Mouse (Mus musculus) liver (tissue): ENCODE measurements at regions not wholly inside any gene's neighbourhood (a gene's known extent, or its start where the extent isn't known, plus 50 kb on each side); places are given as distances from the start of the nearest gene placed in this dataset.

Source experiments
- DNase-seq: peaks from one replicate; pipeline ENCODE4 v3.0.0-alpha.2; 2020; ENCODE audit warnings: mixed read lengths

- DNase-seq, result no peak
These were observed 657.0 kb downstream of the Slc22a22 start for GRCm38 (mm10) chr15:56820256-56820976.

DNA sequence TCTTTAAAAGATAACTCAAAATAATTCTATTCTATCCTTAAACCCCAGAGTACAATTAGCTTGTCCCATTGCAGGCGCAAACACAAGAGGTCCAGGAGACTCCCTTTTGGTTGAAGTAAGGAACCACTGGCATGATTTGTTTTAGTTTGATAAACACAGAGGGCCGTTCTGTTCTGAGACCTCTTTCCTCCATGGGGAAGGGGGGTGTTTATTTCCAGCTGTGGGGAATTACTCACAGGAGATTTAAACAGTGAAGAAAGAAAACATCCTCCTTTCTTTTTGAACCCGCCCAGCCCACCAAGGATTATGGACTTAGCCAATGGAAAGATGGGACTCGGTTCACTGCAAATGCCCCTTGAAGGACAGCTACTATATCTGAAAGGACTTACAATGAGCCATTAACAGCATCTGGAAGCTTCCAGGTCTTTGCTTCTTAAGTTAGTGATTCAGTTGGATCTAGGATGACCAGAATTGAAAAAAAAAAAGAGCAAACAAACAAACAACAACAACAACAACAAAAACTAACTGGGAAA lies 659.2 kb downstream of the Slc22a22 start:
- no peak for DNase-seq

- DNase-seq, result no peak
These were observed 659.9 kb downstream of the Slc22a22 start for GRCm38 (mm10) chr15:56817204-56818157.

- DNase-seq, result no peak
These were observed 663.5 kb downstream of the Slc22a22 start for GRCm38 (mm10) chr15:56813876-56814275.

DNA sequence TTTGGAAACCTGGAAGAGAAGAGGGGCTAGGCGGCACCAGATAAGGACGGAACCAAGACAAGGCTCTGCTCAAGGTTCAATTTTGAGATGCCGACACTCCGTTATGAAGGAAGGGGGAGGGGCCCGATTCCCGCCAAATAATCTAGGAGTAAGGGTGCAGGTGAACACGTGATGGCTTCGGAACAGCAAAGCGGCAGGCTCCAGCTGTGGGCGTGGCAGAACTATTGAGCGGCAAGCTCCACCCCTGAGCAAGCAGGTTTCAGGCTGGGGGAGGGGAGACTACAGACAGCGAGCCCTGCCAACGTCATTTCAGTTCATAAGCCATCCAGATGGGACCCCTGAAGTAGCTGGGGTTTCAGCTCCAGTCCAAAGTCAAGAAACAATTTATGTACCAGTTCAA lies 667.3 kb downstream of the Slc22a22 start:
- peak; percentile 5 for DNase-seq

DNA sequence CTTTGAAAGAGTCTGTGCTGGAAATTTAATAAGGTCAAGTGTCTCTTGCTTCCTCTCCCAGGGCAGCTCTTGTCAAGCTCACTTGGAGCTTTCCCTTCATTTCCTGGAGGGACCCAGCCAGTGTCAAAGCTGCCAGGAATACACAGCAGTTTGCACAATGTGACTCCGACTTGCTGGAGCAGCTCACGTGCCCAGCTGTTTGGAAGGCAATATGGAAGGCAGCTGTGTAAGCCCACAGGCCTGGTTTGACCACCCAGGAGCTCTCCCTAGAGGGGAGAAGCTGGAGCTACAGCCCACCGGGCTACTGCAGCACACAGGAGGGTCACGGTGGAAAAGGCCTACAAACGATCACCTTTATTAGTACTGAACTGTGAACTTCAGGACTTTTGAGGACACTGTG lies 669.8 kb downstream of the Slc22a22 start:
- DNase-seq, result no peak

GRCm38 (mm10) chr15:56801933-56802332 lies 675.5 kb downstream of the Slc22a22 start:
- DNase-seq, result no peak

GRCm38 (mm10) chr15:56775431-56775830 lies 702.0 kb downstream of the Slc22a22 start:
- DNase-seq, result no peak

DNA sequence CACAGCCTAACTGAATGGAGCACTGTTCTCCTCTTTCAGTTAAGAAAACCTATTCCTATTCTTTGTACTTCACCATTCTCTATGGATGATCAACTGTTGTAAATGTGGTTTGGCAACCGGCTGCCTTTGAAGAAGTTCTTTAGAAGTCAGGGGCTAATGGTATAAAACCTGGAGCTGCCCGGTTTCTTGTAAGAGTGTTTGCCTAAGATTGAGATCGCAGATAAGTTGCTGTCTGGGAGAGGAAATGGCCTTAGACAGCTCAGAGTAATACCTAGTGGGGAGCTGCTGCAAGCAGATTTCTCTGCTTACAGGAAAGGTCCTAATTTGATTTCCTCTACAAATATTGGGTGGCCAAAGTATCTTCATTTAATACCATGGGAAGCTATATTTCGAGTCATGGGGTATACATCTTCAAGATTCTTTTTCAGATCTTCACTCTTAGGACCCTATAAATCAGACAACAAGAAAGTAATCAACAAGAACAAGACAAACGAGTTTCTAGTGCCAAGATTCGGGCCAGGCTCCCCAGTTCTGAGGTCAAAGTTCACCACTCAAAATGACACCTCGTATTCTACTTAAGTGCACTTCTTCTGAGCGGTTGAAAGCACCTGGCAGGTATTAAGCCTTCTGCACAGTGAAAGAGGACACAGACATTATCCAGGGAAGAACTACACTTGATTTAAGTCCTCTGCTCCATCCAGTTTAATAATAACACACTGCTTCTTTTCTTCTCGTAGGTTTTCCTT lies 702.6 kb downstream of the Slc22a22 start:
- DNase-seq, result no peak

- DNase-seq, result no peak
These were observed 711.1 kb downstream of the Slc22a22 start for GRCm38 (mm10) chr15:56766356-56766755.

GRCm38 (mm10) chr15:56764957-56765482 lies 712.4 kb downstream of the Slc22a22 start:
- DNase-seq, result peak; percentile 5

- no peak for DNase-seq
These were observed 713.4 kb downstream of the Slc22a22 start for GRCm38 (mm10) chr15:56764019-56764418.

- no peak for DNase-seq
These were observed 730.7 kb downstream of the Slc22a22 start for GRCm38 (mm10) chr15:56746698-56747097.

GRCm38 (mm10) chr15:56744915-56745314 lies 732.5 kb downstream of the Slc22a22 start:
- no peak for DNase-seq
